Mouse (Mus musculus) heart, adult 2 months (tissue): ENCODE data around the gene Kmt5a. TPM values are rescaled to one million over a fixed set of nuclear protein-coding genes. Genes with fewer than 3 reads are reported as not detected.
A peak's percentile ranks its signal among the peaks of the same experiment; 100 is the strongest.

ENCODE experiments used
- DNase-seq, 2 experiments: peaks; one replicate each; pipeline ENCODE4 v3.0.0; 2021
- H3K27ac ChIP-seq: fragments of 200-600 bp; 2 replicates; pipeline ENCODE4 v1.8.1; 2022
- H3K27me3 ChIP-seq: fragments of 200-500 bp; 2 replicates; pipeline ENCODE4 v1.6.1; 2012; ENCODE audit warnings: mild to moderate bottlenecking, low read length, inconsistent platforms, mixed read lengths; ENCODE audit not compliant: control insufficient read depth, insufficient read depth
- H3K36me3 ChIP-seq: fragments of 200-500 bp; 2 replicates; pipeline ENCODE4 v1.6.1; 2012; ENCODE audit warnings: low read length, inconsistent platforms; ENCODE audit not compliant: control insufficient read depth, insufficient read depth
- H3K4me1 ChIP-seq: fragments of 200-500 bp; 2 replicates; pipeline ENCODE4 v1.6.1; 2011; ENCODE audit warnings: low read length; ENCODE audit not compliant: control insufficient read depth, insufficient read depth
- H3K4me3 ChIP-seq: fragments of 200-600 bp; 2 replicates; pipeline ENCODE4 v1.8.1; 2022
- H3K79me2 ChIP-seq: fragments of 200-500 bp; replicated peaks from 2 replicates; pipeline ENCODE4 v1.6.1; 2012; ENCODE audit warnings: mild to moderate bottlenecking, inconsistent platforms, low read length, moderate library complexity, mixed read lengths; ENCODE audit not compliant: control insufficient read depth, insufficient read depth
- H3K9ac ChIP-seq: fragments of 200-500 bp; 2 replicates; pipeline ENCODE4 v1.6.1; 2012; ENCODE audit warnings: low read depth, mild to moderate bottlenecking, control low read depth, inconsistent platforms, low read length, mixed read lengths
- CTCF ChIP-seq: fragments of 200-600 bp; IDR thresholded peaks from 2 replicates; pipeline ENCODE4 v1.8.1; 2022; ENCODE audit warnings: antibody characterized with exemption, mild to moderate bottlenecking, moderate library complexity
- EP300 ChIP-seq: fragments of 200-500 bp; IDR thresholded peaks from 2 replicates; pipeline ENCODE4 v1.6.1; 2011; ENCODE audit warnings: low read depth, low read length, control low read depth; ENCODE audit not compliant: insufficient read depth
- POLR2A ChIP-seq: fragments of 200-500 bp; IDR thresholded peaks from 2 replicates; pipeline ENCODE4 v1.6.1; 2011; ENCODE audit warnings: mild to moderate bottlenecking, low read depth, low read length, control low read depth; ENCODE audit not compliant: insufficient read depth
- WGBS: fragments of 180-500 bp; shearing (Covaris S2); methylation state at CpG from one replicate; pipeline ENCODE4 v1.1.7; 2018; 5-methylcytosine and 5-hydroxymethylcytosine counted together
- intact Hi-C: fragments of 180-260 bp; cut with DNase I; formaldehyde crosslinking; loops from one replicate; pipeline ENCODE4 v1.15.1; 2025
- polyA plus RNA-seq: library from polyadenylated mRNA; depleted of rRNA; stranded (reverse); fragments of >200 nt; gene quantifications from 2 replicates; pipeline ENCODE4 v1.2.3, GENCODE M21; 2012
- total RNA-seq, 2 experiments: library from RNA; stranded (reverse); gene quantifications; 2 replicates each; pipeline ENCODE4 v1.2.3; 2021

The Kmt5a gene
- total and polyA plus RNA-seq, 3 experiments: 136 to 210 (median 191) TPM

GRCm38 (mm10) chr5:124491732-124492131 is 52.0 kb downstream of the Kmt5a start:
- intact Hi-C loops: no loop called here
- H3K27ac ChIP-seq: no peak overlapping the region
- no peak overlapping the region for H3K4me3 ChIP-seq
- H3K27me3 ChIP-seq: no peaks in the 10 kb centered on the region
- 0 out of 2 replicates have a peak, but pooled peaks cover 4% of the 10 kb centered on the region for H3K4me1 ChIP-seq
- no peak for DNase-seq
- peaks cover 7% of the 10 kb centered on the region; the same call in 1 of the 2 replicates for H3K36me3 ChIP-seq
- TF ChIP-seq POLR2A (no peak), CTCF (no peak), EP300 (no peak)
- no peaks in the 10 kb centered on the region for H3K79me2 ChIP-seq
- WGBS: 93% methylated on average over 4 of the region's 4 CpGs
- no peak overlapping the region for H3K9ac ChIP-seq

GRCm38 (mm10) chr5:124492618-124493017 is 52.9 kb downstream of the Kmt5a start:
- Histone ChIP-seq H3K36me3 (peaks cover 13% of the 10 kb centered on the region), H3K4me1 (peaks cover 5% of the 10 kb centered on the region; the same call in 1 of the 2 replicates), H3K79me2 (no peaks in the 10 kb centered on the region), H3K9ac (no peak overlapping the region), H3K27me3 (no peaks in the 10 kb centered on the region), H3K4me3 (no peak overlapping the region), H3K27ac (no peak overlapping the region)
- 79% methylated on average over 4 of the region's 4 CpGs for WGBS
- intact Hi-C loops: no loop called here
- TF ChIP-seq EP300: no peak
- TF ChIP-seq POLR2A: no peak
- TF ChIP-seq CTCF: no peak
- no peak for DNase-seq

GRCm38 (mm10) chr5:124493455-124493854 is 53.7 kb downstream of the Kmt5a start:
- DNase-seq: no peak
- no peak overlapping the region for H3K27ac ChIP-seq
- intact Hi-C loops: no loop called here
- no peak overlapping the region for H3K4me3 ChIP-seq
- H3K4me1 ChIP-seq: peaks cover 11% of the 10 kb centered on the region
- no peak overlapping the region for H3K9ac ChIP-seq
- peaks cover 17% of the 10 kb centered on the region for H3K36me3 ChIP-seq
- 80% methylated on average over 11 of the region's 11 CpGs for WGBS
- no peaks in the 10 kb centered on the region for H3K79me2 ChIP-seq
- no peaks in the 10 kb centered on the region for H3K27me3 ChIP-seq
- no peak for TF ChIP-seq EP300
- TF ChIP-seq POLR2A: no peak
- TF ChIP-seq CTCF: no peak

GRCm38 (mm10) chr5:124495547-124495946 is 55.8 kb downstream of the Kmt5a start:
- Histone ChIP-seq H3K27me3 (no peaks in the 10 kb centered on the region), H3K27ac (peak overlapping the region; percentile 93), H3K4me1 (peaks cover 20% of the 10 kb centered on the region), H3K79me2 (no peaks in the 10 kb centered on the region), H3K4me3 (no peak overlapping the region), H3K36me3 (peaks cover 21% of the 10 kb centered on the region), H3K9ac (no peak overlapping the region)
- TF ChIP-seq POLR2A: no peak
- TF ChIP-seq EP300: no peak
- TF ChIP-seq CTCF: no peak
- WGBS: 40% methylated on average over 7 of the region's 7 CpGs
- intact Hi-C loops: no loop called here
- no peak for DNase-seq

GRCm38 (mm10) chr5:124496614-124497514 is 57.1 kb downstream of the Kmt5a start:
- peak overlapping the region; percentile 93 for H3K27ac ChIP-seq
- H3K4me1 ChIP-seq: peaks cover 20% of the 10 kb centered on the region
- peaks cover 21% of the 10 kb centered on the region for H3K36me3 ChIP-seq
- no peaks in the 10 kb centered on the region for H3K27me3 ChIP-seq
- TF ChIP-seq POLR2A (no peak), EP300 (no peak), CTCF (no peak)
- H3K4me3 ChIP-seq: no peak overlapping the region
- no peaks in the 10 kb centered on the region for H3K79me2 ChIP-seq
- no peak for DNase-seq
- WGBS: 56% methylated on average over 15 of the region's 15 CpGs
- H3K9ac ChIP-seq: no peak overlapping the region
- intact Hi-C loops: loop anchor here (2.0 kb wide), 1 partner anchor 14 kb away; the partner anchor contains the start of gene Snrnp35

- Histone ChIP-seq H3K4me3 (no peak overlapping the region), H3K36me3 (peaks cover 21% of the 10 kb centered on the region)
Observed at GRCm38 (mm10) chr5:124498221-124498876, 58.6 kb downstream of the Kmt5a start.

More at GRCm38 (mm10) chr5:124498221-124498876, 58.6 kb downstream of the Kmt5a start:
- H3K79me2 ChIP-seq: no peaks in the 10 kb centered on the region
- TF ChIP-seq EP300: peak; percentile 98
- TF ChIP-seq CTCF: no peak
- TF ChIP-seq POLR2A: peak; percentile 84
- 6% methylated on average over 9 of the region's 9 CpGs for WGBS
- peak; percentile 74 to 83 for DNase-seq
- no peaks in the 10 kb centered on the region for H3K27me3 ChIP-seq
- peaks cover 20% of the 10 kb centered on the region for H3K4me1 ChIP-seq
- H3K27ac ChIP-seq: peak overlapping the region; percentile 93
- H3K9ac ChIP-seq: no peak overlapping the region
- intact Hi-C loops: loop anchor here (2.0 kb wide), 1 partner anchor 30 kb away; no protein-coding TSS in a partner anchor
